Mouse (Mus musculus) brain, embryonic 14.5 days (tissue): ENCODE results near the gene Fer1l4.

Source experiments
- CTCF ChIP-seq: fragments of 200-500 bp; IDR thresholded peaks from 2 replicates; pipeline ENCODE4 v1.5.1; 2012; ENCODE audit warnings: inconsistent platforms, mild to moderate bottlenecking, moderate library complexity, borderline replicate concordance; ENCODE audit not compliant: insufficient read depth, insufficient read length; ENCODE audit errors: extremely low read depth
- POLR2A ChIP-seq: fragments of 200-500 bp; IDR thresholded peaks from 2 replicates; pipeline ENCODE4 v1.6.1; 2012; ENCODE audit warnings: mild to moderate bottlenecking, inconsistent platforms, borderline replicate concordance; ENCODE audit not compliant: poor library complexity, insufficient read depth, insufficient read length, severe bottlenecking; ENCODE audit errors: extremely low read depth

- TF ChIP-seq CTCF (no peak), POLR2A (no peak)
Observed at GRCm38 (mm10) chr2:156047929-156048328, 4.8 kb downstream of the Fer1l4 start.
